Mouse (Mus musculus) megakaryocyte, embryonic 14.5 days (primary cell): ENCODE data around the gene Krtap1-5. TPM values are rescaled to one million over a fixed set of nuclear protein-coding genes. Genes with fewer than 3 reads are reported as not detected.

Source experiments
- H3K27me3 ChIP-seq: replicated peaks from 2 replicates; pipeline ENCODE3; 2012; ENCODE audit warnings: inconsistent platforms
- H3K36me3 ChIP-seq: replicated peaks from 2 replicates; pipeline ENCODE3; 2012; ENCODE audit warnings: low read length, inconsistent platforms, mixed read lengths
- H3K4me1 ChIP-seq: 2 replicates; pipeline ENCODE4 v1.6.1; 2012; ENCODE audit warnings: inconsistent platforms
- H3K4me3 ChIP-seq: replicated peaks from 2 replicates; pipeline ENCODE3; 2012; ENCODE audit warnings: moderate library complexity, mild to moderate bottlenecking, inconsistent platforms
- H3K9me3 ChIP-seq: 2 replicates; pipeline ENCODE4 v1.6.1; 2012; ENCODE audit warnings: inconsistent platforms
- FLI1 ChIP-seq: IDR thresholded peaks from 2 replicates; pipeline ENCODE4 v1.6.1; 2012; ENCODE audit warnings: low read length, inconsistent platforms, mixed read lengths
- GATA1 ChIP-seq: IDR thresholded peaks from 3 replicates; pipeline ENCODE4 v1.6.1; 2012; ENCODE audit warnings: mixed read lengths, low read length, inconsistent platforms, borderline replicate concordance
- polyA plus RNA-seq: library from polyadenylated mRNA; stranded (reverse); fragments of >175 nt; gene quantifications from 2 replicates; pipeline ENCODE4 v1.2.3, GENCODE M21; 2012; ENCODE audit warnings: low replicate concordance; ENCODE audit not compliant: insufficient read depth

Gene Krtap1-5
- polyA plus RNA-seq, 1 experiment: not detected

- H3K4me3 ChIP-seq: no peak overlapping the region
- no peaks in the 10 kb centered on the region for H3K9me3 ChIP-seq
- H3K4me1 ChIP-seq: no peaks in the 10 kb centered on the region
- no peaks in the 10 kb centered on the region for H3K36me3 ChIP-seq
- H3K27me3 ChIP-seq: no peaks in the 10 kb centered on the region
- TF ChIP-seq FLI1: no peak
- no peak for TF ChIP-seq GATA1
Observed at GRCm38 (mm10) chr11:99581564-99581963, 748 bp upstream of the Krtap1-5 start.

GRCm38 (mm10) chr11:99581051-99581450 is 235 bp upstream of the Krtap1-5 start:
- TF ChIP-seq FLI1 (no peak), GATA1 (no peak)
- Histone ChIP-seq H3K4me3 (no peak overlapping the region), H3K4me1 (no peaks in the 10 kb centered on the region), H3K36me3 (no peaks in the 10 kb centered on the region), H3K27me3 (no peaks in the 10 kb centered on the region), H3K9me3 (no peaks in the 10 kb centered on the region)

- Histone ChIP-seq H3K9me3 (no peaks in the 10 kb centered on the region), H3K4me3 (peak overlapping the region; percentile 62), H3K4me1 (peaks cover 3% of the 10 kb centered on the region; the same call in 1 of the 2 replicates), H3K27me3 (peaks cover 2% of the 10 kb centered on the region), H3K36me3 (no peaks in the 10 kb centered on the region)
- TF ChIP-seq FLI1 (no peak), GATA1 (no peak)
Observed at GRCm38 (mm10) chr11:99574106-99574505, 6.7 kb downstream of the Krtap1-5 start.

GRCm38 (mm10) chr11:99573164-99573563 is 7.7 kb downstream of the Krtap1-5 start:
- TF ChIP-seq GATA1 (no peak), FLI1 (no peak)
- no peaks in the 10 kb centered on the region for H3K9me3 ChIP-seq
- no peaks in the 10 kb centered on the region for H3K36me3 ChIP-seq
- peaks cover 3% of the 10 kb centered on the region; the same call in 1 of the 2 replicates for H3K4me1 ChIP-seq
- H3K27me3 ChIP-seq: peaks cover 2% of the 10 kb centered on the region
- H3K4me3 ChIP-seq: no peak overlapping the region

- H3K27me3 ChIP-seq: no peaks in the 10 kb centered on the region
- H3K4me3 ChIP-seq: no peak within 1 kb of the TSS
- no peak for TF ChIP-seq GATA1
- TF ChIP-seq FLI1: no peak
- no peaks in the 10 kb centered on the region for H3K9me3 ChIP-seq
- no peaks in the 10 kb centered on the region for H3K36me3 ChIP-seq
- H3K4me1 ChIP-seq: no peaks in the 10 kb centered on the region
Observed at GRCm38 (mm10) chr11:99566530-99566929, 14.3 kb downstream of the Krtap1-5 start, which contains the start of gene Krtap3-1. Gene Krtap3-1, minus strand, starts transcription at chr11:99566630.

GRCm38 (mm10) chr11:99562580-99562979 is 18.2 kb downstream of the Krtap1-5 start:
- Histone ChIP-seq H3K27me3 (no peaks in the 10 kb centered on the region), H3K36me3 (no peaks in the 10 kb centered on the region), H3K4me1 (no peaks in the 10 kb centered on the region), H3K4me3 (no peak overlapping the region), H3K9me3 (no peaks in the 10 kb centered on the region)
- TF ChIP-seq GATA1 (no peak), FLI1 (no peak)

GRCm38 (mm10) chr11:99559366-99559765 is 21.4 kb downstream of the Krtap1-5 start, which contains the start of gene Gm11939:
Gene Gm11939, minus strand, starts transcription at chr11:99559466.
- TF ChIP-seq GATA1 (no peak), FLI1 (no peak)

GRCm38 (mm10) chr11:99557976-99558745 is 22.7 kb downstream of the Krtap1-5 start:
- TF ChIP-seq GATA1: no peak
- no peak for TF ChIP-seq FLI1
- Histone ChIP-seq H3K4me3 (no peak overlapping the region), H3K36me3 (no peaks in the 10 kb centered on the region), H3K9me3 (no peaks in the 10 kb centered on the region), H3K4me1 (no peaks in the 10 kb centered on the region), H3K27me3 (no peaks in the 10 kb centered on the region)

More at GRCm38 (mm10) chr11:99559366-99559765, 21.4 kb downstream of the Krtap1-5 start, which contains the start of gene Gm11939:
- H3K4me1 ChIP-seq: no peaks in the 10 kb centered on the region
- no peaks in the 10 kb centered on the region for H3K9me3 ChIP-seq
- H3K27me3 ChIP-seq: no peaks in the 10 kb centered on the region
- H3K36me3 ChIP-seq: no peaks in the 10 kb centered on the region
- peak within 1 kb of the TSS; percentile 56 for H3K4me3 ChIP-seq

- H3K4me3 ChIP-seq: no peak within 1 kb of the TSS
- no peaks in the 10 kb centered on the region for H3K27me3 ChIP-seq
- no peaks in the 10 kb centered on the region for H3K4me1 ChIP-seq
- no peaks in the 10 kb centered on the region for H3K9me3 ChIP-seq
- TF ChIP-seq FLI1 (no peak), GATA1 (no peak)
- no peaks in the 10 kb centered on the region for H3K36me3 ChIP-seq
Observed at GRCm38 (mm10) chr11:99556753-99557152, 24.1 kb downstream of the Krtap1-5 start, which contains the start of gene Krtap3-2. Gene Krtap3-2, minus strand, starts transcription at chr11:99556853.

GRCm38 (mm10) chr11:99556195-99556594 is 24.6 kb downstream of the Krtap1-5 start:
- Histone ChIP-seq H3K9me3 (no peaks in the 10 kb centered on the region), H3K27me3 (no peaks in the 10 kb centered on the region), H3K4me3 (no peak overlapping the region), H3K4me1 (no peaks in the 10 kb centered on the region), H3K36me3 (no peaks in the 10 kb centered on the region)
- TF ChIP-seq FLI1 (no peak), GATA1 (no peak)
